Mouse (Mus musculus) 416B (cell line): ENCODE results near the gene Cxadr.

Experiments used
- DNase-seq: peaks from one replicate; pipeline ENCODE4 v3.0.0; 2011; ENCODE audit warnings: low read depth

Gene Cxadr

DNA sequence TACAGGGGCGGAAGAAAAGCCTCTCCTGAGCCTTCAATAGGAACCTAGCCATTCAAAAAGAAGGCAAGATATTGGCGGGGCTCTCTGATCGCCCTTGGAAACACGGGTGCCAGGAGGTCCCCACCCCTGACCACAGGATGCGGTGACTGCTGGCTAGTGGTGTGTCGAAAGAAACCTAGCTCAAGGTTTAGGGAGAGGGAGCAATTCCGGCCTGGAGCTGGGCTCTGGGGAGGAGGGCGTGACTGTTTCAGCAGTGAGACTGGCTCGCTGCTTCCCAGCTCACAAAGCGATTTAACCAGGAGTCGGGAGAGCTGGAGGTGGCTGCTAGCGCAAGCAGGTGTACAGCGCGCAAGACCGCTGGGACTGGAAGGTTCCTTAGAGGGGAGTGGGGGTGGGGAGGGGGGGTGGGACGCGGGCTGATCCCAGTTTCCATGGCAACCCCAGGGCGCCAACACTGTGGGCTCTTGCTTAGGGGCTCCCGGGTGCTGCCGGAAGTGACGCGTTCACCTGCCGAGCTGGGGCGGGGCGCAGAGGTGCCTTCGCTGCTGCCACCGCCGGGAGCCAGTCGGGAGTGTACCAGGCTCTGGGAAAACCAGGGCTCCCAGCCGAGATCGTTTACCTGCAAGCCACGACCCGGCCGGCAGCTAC lies at the start of gene Cxadr:
TSS of gene Cxadr (plus strand) at position 307 of the 648 bp plus-strand sequence.
- DNase-seq, result no peak

DNA sequence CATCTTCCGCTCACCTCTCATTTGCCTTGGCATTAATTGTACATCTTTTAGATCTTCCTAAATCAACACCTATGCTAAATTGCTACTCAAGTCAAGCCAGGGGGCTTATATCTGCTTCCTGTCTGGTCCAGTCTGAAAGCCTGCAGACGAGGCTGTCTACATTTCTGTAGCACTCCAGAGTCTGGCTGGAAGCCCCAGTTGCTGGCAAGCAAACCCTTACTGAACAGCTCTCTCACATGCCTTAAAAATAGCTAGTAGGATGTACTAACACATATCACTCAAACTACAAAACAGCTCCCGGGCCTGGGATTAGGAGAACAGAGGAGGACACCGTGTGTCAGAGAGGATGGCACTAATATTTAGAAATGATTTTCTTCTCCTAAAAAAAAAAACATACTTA lies 42.3 kb upstream of the Cxadr start:
- no peak for DNase-seq

DNA sequence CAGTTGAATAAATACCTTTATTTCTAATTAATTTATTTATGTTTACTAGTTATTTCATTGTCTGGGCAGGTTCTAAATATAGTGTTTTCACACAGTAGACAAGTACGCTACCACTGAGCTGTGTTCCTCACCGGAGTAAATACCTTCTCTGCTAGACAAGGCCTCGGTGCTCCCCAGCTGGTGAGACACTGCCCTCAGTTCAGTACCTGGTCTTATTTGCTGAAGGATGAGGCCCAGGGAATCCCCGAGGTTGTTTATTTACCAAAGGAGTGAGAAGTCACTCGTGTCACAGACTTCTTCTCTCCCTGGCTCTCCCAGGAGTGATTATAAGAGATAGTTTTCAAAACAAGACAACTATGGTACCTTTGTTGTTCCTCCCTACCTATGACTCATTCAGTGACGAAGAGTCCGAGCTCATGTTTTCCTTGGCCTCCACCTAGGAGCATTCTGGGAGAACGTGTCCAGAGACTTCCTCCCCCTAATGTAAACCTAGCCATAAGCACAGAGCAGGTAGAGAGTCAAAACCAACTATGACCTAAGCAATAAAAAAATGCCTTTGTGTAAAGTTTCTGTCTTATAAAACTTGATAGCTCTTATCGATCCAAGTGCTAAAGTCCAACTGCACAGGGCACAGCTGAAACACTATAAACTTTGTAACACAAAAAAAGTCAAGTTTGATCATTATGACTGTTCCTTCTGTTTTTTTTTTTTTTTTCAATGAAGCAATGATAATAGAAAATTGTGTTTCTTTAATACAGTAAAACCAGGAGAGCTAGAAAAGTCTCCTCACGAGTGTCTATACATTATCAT lies 41.0 kb upstream of the Cxadr start:
- DNase-seq, result no peak

DNA sequence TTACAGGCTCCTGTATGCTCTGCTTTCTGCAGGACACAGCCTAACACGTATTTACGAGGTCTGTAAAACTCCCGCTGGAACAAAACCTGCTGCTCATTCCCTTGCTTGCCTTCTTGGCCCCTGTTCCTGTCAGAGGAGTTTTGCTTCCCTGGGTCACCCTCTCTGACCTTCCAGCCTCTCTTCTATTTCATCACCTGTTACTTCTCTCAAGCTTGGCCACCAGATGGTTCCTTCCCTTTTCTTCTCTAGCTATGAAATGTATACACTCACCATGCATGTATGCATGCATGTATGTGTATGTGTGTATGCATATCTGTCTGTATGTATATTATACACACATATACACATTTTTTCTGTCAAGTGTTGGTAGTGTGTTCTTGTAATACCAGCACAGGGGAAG lies 39.8 kb upstream of the Cxadr start:
- no peak for DNase-seq

DNA sequence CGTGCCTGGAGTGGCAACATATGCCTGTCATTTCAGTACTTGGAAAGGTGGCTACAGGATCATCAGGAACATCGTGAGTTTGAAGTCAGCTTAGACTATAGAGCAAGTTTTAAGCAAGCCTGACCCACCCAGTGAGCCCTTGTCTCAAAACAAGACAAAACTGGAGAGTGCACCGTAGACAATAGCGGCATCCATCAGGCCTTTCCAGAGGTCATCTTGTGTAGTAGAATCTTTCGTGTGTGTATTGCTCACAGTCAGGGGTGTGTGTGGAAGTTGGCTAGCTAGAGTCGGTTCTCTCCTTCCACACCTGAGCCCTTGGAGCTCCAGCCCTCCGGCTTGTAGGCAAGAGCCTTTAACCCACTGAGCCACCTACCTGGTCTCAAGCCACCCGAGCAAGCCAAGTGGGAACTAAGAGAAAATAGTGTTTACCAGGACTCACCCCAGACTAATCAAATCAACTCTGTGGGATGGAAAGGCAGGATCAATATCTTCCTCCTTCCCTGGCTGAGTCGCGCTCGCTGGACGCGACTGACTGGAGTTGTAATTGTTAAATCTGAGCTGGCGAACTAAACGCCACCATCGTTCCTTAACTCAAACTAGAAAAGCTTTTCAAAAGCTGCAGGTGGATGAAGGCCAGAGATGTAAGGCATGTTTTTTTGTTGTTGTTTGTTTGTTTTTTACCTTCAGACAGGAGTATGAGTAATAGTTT lies 36.7 kb upstream of the Cxadr start:
- no peak for DNase-seq

DNA sequence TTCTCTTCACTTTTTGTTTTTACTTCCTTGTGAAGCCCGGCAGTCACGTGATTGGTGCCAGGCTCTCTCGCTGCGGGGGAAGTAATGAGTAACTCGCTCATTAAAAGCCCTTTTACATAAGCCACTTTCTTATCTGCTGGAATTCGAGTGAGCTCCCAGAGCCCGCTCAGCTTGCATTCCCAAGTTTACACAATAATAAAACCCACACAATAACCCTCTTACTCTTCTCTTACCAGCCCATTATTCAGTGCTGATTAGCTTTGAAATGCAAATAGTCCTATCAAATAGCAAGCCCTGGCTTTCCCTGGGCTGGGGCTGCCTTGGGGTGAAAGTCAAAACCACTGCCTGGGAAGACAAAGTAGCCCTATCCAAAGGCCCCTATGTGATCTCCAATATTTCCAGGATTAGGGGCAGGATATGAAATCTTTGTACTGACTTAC lies 36.1 kb upstream of the Cxadr start:
- DNase-seq, result no peak

DNA sequence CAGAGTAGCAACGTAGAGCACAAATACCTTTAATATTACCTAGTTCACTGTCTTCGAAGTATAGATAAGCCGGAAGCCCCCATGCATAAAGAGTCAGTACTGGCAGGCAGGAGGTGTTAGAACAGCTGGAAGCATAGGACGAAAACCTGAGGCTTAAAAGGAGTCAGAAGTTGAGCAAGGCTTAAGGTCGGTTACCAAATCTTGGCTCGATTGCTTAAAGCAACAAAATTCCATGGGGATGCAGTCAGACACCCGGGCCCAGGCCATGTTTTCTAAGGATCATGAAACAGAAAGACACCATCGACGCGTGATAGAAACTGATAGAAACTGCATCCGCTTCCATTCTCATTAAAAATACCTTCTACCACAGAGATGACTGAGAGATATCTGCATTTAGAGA lies 35.5 kb upstream of the Cxadr start:
- DNase-seq, result no peak

DNA sequence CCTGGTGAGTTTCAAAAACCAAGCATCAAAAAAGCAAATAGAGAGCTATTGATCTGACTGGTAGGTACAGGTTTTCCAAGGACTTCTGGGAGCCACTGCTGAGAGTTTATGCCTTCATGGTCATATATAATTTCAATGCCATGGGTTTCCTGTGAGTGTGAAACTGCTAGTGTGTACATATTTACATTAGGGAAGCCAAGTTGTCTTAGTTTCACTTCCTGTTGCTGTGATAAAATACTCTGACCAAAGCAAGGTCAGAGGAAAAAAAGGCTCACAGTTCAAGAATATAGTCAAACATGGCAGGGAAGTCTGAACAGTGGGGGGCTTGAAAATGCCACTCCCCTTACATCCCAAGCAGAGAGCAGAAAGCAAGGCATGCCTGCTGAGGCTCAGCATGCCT lies 33.8 kb upstream of the Cxadr start:
- no peak for DNase-seq

DNA sequence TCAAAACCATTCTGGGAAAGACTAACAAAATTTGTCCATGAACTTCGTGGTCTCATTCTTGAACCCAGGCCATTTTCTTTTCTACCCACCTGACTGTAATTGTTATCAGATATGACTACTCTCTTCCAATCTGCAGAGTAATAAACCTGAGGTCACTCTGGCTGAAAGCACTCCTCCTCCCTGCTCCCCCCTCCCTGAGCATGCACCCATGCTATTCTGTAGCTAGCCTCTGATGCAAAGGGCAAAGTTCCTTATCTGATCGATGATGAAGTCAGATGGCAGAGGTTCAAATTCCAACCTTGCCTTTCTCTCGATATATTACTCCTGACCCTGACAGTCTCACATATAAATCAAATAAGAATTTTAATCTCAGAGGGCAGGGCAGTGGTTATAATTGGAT lies 33.1 kb upstream of the Cxadr start:
- DNase-seq, result no peak

DNA sequence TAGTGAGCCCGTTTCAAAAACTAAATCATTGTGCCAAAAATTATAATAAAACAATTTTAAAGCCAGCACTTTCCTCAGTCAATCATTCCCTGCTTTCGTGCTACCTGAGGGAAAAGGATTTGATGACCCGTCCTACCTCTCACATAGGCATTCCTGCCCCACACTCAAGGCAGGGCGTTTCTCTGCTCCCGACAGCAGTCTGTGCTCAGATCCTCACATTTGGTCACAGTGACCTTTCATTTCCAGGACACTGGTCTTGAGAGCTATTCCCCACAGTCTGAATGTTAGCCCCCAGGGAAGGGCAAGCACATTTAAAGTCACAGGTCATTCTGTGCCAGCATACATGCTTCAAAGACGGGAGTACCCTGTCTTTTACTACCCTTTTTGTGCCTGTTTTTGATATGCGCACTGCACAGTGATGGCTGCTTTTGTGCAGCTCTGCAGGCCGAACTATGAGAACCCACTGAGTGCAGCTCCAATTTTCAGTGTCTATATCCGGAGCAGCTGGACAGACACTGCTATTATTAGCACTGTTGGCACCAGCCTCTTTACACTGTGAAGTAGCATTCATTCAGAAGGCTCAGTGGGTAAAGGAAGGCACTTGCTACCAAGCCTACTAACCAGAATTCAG lies 26.3 kb upstream of the Cxadr start:
- DNase-seq, result no peak

DNA sequence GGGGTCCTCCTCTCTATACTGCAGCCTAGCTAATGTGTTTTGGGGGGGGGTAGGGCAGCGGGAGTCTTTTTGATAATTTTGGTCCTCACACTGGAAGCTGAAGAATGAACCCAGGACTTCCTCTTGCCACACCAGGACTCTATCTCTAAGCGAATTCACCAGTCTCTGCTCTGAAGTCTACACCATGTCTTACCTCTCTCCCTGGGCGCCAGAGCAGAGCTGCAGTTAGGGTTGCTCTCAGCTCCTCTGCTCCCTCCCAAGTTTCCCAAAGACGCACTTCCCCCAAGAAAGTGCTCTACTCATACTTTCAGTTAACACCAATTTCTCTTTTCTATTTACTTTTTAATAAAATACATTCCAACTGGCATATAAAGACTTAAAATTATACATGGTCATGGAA lies 23.7 kb upstream of the Cxadr start:
- DNase-seq, result no peak

DNA sequence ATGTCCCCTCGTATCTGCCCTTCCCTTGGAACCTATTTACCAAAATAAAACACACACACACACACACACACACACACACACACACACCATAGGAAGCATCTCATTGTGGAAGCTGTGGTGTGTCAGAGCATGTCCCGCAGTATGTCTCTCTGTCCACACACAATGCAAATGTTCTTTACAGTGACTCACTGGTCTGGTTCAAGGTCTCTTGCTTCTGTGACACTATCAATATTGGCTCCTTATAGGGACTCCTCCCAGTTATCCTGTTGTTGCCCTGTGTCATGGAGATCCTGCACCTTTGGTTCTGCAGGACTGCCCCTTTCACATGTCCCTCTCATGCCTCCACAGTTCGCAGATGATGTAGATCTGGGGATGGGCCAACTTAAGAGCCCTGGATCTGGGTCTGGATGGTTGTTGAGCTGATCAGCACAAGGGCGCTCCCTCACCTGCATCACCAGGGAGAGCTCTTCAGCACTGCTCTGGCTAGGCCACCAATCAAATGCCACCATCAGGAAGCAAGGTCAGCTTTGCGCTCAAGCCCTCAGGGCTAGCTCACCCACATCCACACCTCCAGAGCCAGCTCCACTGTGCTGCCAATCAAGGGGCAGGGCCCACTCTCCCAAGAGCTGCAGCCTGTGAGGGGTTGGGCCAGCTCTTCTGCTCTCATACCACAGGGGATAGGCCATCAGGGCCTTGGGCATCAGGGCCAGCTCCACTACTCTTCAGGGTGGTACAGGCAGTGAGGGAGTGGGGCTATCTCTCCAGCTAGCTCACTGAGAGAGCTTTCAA lies 21.0 kb upstream of the Cxadr start:
- no peak for DNase-seq

DNA sequence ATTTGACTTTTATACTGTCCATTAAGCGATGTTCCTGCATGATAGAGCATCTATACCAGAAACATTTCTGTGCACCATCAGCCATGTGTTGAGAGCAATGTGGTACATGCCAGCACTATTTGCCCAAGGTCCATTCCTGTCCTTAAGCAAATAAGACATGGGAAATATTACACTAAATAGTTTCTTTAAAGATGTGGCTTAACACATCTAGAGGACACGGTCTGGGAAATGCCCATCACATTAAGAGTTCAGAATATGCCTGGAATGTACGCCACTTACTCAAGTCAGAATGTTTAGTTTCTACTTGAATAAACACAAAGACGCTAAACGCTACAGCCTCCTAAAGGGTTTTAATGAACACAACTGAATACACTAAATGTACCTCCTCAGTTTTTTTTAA lies 18.1 kb upstream of the Cxadr start:
- DNase-seq, result no peak

DNA sequence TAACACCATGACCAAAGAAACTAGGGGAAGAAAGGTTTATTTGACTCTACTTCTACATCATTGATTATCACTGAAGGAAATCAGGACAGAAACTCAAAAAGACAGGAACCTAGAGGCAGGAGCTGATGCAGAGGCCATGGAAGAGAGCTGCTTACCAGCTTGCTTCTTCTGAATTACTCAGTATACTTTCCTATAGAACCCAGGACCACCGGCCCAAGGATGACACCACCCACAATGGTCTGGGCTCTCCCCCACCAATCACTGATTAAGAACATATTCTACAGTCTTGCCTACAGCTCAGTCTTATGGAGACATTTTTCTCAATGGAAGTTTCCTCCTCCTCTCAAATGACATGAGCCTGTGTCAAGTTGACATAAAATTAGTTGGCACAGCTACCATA lies 7.2 kb upstream of the Cxadr start:
- no peak for DNase-seq

DNA sequence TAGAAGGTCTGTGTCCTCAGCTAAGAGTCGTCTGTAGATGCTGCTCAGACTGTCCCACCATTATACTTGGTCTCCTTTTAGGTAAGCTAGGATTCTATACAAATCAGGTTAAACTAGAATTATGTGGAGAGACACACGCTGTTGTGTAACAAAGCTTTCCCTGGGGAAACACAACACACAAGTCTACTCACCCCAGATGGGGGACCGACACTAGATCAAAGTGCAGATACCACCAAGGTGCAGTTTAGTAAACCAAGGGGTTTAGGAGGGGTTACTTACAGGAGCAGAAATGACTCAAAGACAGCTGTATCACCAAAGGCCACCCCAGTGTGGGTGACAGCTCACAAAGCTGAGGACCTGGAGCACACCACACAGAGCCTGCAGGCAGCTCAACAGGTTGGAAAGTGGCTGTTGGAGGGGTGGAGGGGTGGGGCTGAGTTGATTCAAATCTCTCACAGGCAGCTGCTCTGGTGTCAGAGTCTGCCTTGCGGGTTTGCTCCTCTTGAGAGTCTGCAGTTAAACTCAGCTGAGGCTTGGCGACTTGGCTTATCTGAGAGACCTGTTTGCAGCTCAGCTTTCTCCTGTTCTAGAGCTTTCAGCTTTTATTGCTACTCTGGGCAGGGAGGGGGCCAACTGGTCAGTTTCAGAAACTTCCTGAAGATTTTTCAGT lies 6.5 kb upstream of the Cxadr start:
- no peak for DNase-seq

DNA sequence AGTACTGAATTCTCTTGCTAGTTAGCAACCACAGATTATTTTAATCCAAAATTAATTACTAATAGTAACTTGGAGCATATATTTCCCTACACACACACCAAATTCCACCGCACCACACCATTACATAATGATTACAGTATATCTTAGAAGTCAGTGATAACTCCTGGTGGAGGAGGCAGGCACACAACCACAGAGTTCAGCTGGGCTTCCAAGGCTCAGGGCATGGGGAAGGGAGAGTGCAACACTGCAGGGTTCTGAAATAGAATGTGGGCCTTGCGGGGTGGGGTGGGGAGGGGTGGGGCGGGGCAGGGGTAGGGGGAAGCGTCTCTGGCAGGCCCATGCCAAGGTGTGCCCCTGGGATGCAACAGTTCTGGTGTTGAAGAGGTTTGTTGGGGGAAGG lies 5.7 kb upstream of the Cxadr start:
- no peak for DNase-seq

DNA sequence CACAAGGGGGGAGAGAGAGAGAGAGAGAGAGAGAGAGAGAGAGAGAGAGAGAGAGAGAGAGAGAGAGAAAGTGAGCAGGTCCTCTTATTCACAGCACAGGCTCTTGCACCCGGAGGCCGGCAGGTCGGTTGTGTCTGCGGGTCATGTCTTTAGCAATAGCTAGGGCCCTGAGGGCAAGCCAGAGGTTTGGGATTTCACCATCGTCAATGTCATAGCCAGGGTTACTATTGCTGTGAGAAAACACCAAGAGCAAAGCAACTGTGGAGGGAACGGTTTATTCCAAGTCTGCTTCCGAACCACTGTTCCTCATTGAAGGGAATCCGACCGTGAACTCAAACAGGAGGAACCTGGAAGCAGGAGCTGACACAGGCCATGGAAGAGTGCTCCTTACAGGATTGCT lies 5.2 kb upstream of the Cxadr start:
- no peak for DNase-seq

DNA sequence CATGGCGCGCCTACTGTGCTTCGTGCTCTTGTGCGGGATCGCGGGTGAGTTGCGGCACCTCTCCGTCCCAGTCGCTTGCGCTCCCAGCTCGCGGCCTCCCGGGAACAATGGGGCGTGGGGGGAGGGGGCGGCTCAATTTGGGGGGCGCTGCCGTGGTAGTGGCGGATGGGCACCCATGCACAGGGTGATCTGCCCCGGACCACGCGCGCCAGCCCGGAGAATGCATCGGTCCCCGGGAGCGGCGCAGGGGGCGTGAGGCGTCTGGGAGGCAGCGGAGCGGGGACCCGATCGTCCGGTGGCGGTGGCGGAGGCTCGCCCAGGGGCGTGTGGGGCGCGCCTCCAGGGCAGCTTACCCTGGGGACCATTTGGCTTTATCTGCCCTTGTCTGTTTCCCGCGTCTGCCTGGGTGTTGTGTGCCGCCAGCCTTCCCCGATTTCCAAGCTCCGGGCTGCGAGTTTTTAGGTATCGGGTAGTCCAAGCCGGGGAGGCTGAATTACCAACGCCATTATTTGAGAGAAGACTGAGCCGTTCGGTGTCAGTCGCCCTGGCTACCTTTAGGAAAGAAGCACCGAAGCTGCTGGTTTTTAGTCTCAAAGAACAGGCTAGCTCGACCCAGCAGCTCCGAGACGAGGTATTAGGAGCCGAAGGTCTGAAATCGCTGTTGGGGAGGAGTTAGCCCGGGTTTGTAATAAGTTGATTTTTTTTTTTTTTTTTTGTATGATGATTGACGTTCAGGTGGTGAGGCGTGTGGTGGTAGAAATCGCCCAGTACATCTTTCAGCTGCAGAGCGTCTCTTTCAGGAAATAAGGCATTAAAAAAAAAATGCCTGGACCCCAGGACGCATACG lies 765 bp downstream of the Cxadr start:
- no peak for DNase-seq

DNA sequence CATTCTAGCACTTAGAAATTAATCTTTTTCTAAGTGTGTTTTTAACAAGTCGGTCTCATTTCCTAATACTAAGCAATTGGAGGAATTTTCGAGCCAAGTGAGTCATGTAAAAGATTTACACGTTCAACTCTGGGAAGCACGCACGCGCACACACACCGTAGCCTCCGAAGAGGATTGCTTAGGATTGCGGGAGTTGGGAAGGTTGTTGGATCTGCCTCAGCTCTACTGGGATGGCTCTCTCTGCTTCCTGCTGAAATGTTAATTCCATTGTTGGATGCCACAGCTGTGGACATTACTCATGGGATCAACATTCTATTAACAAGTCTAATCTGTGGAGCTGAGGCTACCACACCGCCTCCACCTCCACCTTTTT lies 1.4 kb downstream of the Cxadr start:
- no peak for DNase-seq

DNA sequence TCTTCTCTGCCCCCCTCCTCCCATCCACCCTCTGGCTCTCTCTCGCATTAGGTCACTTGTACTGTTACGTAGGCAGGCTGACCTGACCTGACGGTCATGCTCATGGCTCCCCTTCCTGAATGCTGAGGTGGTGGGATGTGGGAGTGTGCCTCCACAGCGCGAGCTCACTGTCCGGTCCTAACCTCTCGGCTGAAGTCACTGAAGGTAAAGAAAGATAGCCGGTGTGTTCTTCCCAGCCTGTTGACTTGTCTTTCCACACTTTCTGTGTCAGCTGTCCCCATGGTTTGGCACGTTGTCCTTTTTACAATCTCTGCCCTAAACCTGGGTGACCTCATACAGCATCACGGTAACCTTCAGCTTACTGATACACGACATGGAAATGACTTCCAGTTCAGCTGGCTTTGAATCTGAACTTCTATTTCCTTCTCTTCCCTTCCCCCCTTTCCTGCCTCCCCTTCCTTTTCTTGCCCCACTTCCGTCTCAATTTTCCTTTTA lies 4.4 kb downstream of the Cxadr start:
- no peak for DNase-seq
